Mouse (Mus musculus) hindbrain, embryonic 10.5 days (tissue): Measurements from ENCODE around the gene Cdk2ap2. TPM values are rescaled to one million over a fixed set of nuclear protein-coding genes. Genes with fewer than 3 reads are reported as not detected.
"Not testable (repeated sequence)": the region's sequence is repeated elsewhere in the genome, so short reads cannot be mapped to it uniquely, and the experiment has no call there.

Source experiments
- DNase-seq: peaks from one replicate; pipeline ENCODE4 v3.0.0-alpha.2; 2017; ENCODE audit warnings: low spot score
- H3K27ac ChIP-seq: fragments of 300-500 bp; sonication (generic); 2 replicates; pipeline ENCODE4 v1.5.1; 2016; ENCODE audit warnings: mild to moderate bottlenecking, moderate library complexity
- H3K27me3 ChIP-seq: fragments of 300-500 bp; sonication (generic); 2 replicates; pipeline ENCODE4 v1.6.1; 2016; ENCODE audit warnings: mild to moderate bottlenecking; ENCODE audit not compliant: poor library complexity, insufficient read depth, severe bottlenecking
- H3K36me3 ChIP-seq: fragments of 300-500 bp; sonication (generic); 2 replicates; pipeline ENCODE4 v1.6.1; 2016; ENCODE audit warnings: mild to moderate bottlenecking, moderate library complexity
- H3K4me1 ChIP-seq: fragments of 300-500 bp; sonication (generic); replicated peaks from 2 replicates; pipeline ENCODE4 v1.6.1; 2016; ENCODE audit warnings: mild to moderate bottlenecking
- H3K4me3 ChIP-seq: fragments of 300-500 bp; sonication (generic); 2 replicates; pipeline ENCODE4 v1.5.1; 2016; ENCODE audit warnings: mild to moderate bottlenecking, moderate library complexity
- H3K9me3 ChIP-seq: fragments of 300-500 bp; sonication (generic); 2 replicates; pipeline ENCODE4 v1.6.1; 2016; ENCODE audit warnings: mild to moderate bottlenecking, moderate library complexity
- WGBS: fragments of 180-500 bp; shearing (Covaris S2); methylation state at CpG from one replicate; pipeline ENCODE4 v1.1.7; 2016; 5-methylcytosine and 5-hydroxymethylcytosine counted together
- polyA plus RNA-seq: library from polyadenylated mRNA; unstranded; fragments of >200 nt; fragmentation: Nextera tagmentation; extraction: Ambion mirVana; gene quantifications from 2 replicates; pipeline ENCODE4 v1.2.1, GENCODE M21; 2016

Gene Cdk2ap2
- polyA plus RNA-seq = 90.5 and 93.3 TPM in 2 replicates

GRCm38 (mm10) chr19:4096642-4097440, at the start of gene Cdk2ap2:
Cdk2ap2 (plus strand) TSS chr19:4097182.
- H3K4me1 ChIP-seq = peaks cover 54% of the 10 kb centered on the region
- H3K4me3 ChIP-seq = peak within 1 kb of the TSS; percentile 78
- peak; percentile 100 for DNase-seq
- peaks cover 37% of the 10 kb centered on the region for H3K27me3 ChIP-seq
- H3K27ac ChIP-seq = peak within 1 kb of the TSS; percentile 94
- H3K9me3 ChIP-seq = no peaks in the 10 kb centered on the region
- under 1% methylated on average over 65 of the region's 65 CpGs for WGBS
- no peaks in the 10 kb centered on the region for H3K36me3 ChIP-seq

- DNase-seq = peak; percentile 75
- no peaks in the 10 kb centered on the region for H3K9me3 ChIP-seq
- H3K4me3 ChIP-seq = no peak overlapping the region
- 0 out of 2 replicates have a peak, but pooled peaks cover 2% of the 10 kb centered on the region for H3K4me1 ChIP-seq
- 16% methylated on average over 4 of the region's 4 CpGs for WGBS
- no peaks in the 10 kb centered on the region for H3K27me3 ChIP-seq
- H3K27ac ChIP-seq = no peak overlapping the region
- H3K36me3 ChIP-seq = no peaks in the 10 kb centered on the region
Observed at GRCm38 (mm10) chr19:4047859-4048258, 49.1 kb upstream of the Cdk2ap2 start.

- WGBS = 77% methylated on average over 5 of the region's 5 CpGs
Observed at GRCm38 (mm10) chr19:4049069-4049468, 47.9 kb upstream of the Cdk2ap2 start.

GRCm38 (mm10) chr19:4051016-4051415, 46.0 kb upstream of the Cdk2ap2 start:
- DNase-seq = no peak
- WGBS = 92% methylated on average over 5 of the region's 5 CpGs

More at GRCm38 (mm10) chr19:4049069-4049468, 47.9 kb upstream of the Cdk2ap2 start:
- not testable (repeated sequence) for H3K36me3 ChIP-seq, H3K9me3 ChIP-seq, H3K27ac ChIP-seq, DNase-seq, H3K4me1 ChIP-seq, H3K27me3 ChIP-seq, H3K4me3 ChIP-seq

GRCm38 (mm10) chr19:4051741-4052515, 45.1 kb upstream of the Cdk2ap2 start:
- peak; percentile 58 for DNase-seq
- H3K4me1 ChIP-seq = peaks cover 12% of the 10 kb centered on the region
- 52% methylated on average over 10 of the region's 10 CpGs for WGBS

More at GRCm38 (mm10) chr19:4051016-4051415, 46.0 kb upstream of the Cdk2ap2 start:
- H3K27ac ChIP-seq = no peak overlapping the region
- H3K4me3 ChIP-seq = no peak overlapping the region
- no peaks in the 10 kb centered on the region for H3K36me3 ChIP-seq
- H3K27me3 ChIP-seq = no peaks in the 10 kb centered on the region
- H3K4me1 ChIP-seq = peaks cover 5% of the 10 kb centered on the region; the same call in 1 of the 2 replicates
- H3K9me3 ChIP-seq = no peaks in the 10 kb centered on the region

GRCm38 (mm10) chr19:4052516-4053030, 44.4 kb upstream of the Cdk2ap2 start:
- 87% methylated on average over 5 of the region's 5 CpGs for WGBS
- Histone ChIP-seq H3K27ac (no peak overlapping the region), H3K36me3 (no peaks in the 10 kb centered on the region), H3K4me3 (no peak overlapping the region), H3K9me3 (no peaks in the 10 kb centered on the region), H3K27me3 (no peaks in the 10 kb centered on the region), H3K4me1 (peaks cover 12% of the 10 kb centered on the region)
- no peak for DNase-seq

More at GRCm38 (mm10) chr19:4051741-4052515, 45.1 kb upstream of the Cdk2ap2 start:
- Histone ChIP-seq H3K27ac (no peak overlapping the region), H3K9me3 (no peaks in the 10 kb centered on the region), H3K27me3 (no peaks in the 10 kb centered on the region), H3K36me3 (no peaks in the 10 kb centered on the region), H3K4me3 (no peak overlapping the region)

- Histone ChIP-seq H3K4me1 (peaks cover 12% of the 10 kb centered on the region), H3K27me3 (no peaks in the 10 kb centered on the region), H3K9me3 (no peaks in the 10 kb centered on the region), H3K4me3 (no peak overlapping the region), H3K36me3 (no peaks in the 10 kb centered on the region), H3K27ac (no peak overlapping the region)
- 85% methylated on average over 5 of the region's 5 CpGs for WGBS
- DNase-seq = no peak
Observed at GRCm38 (mm10) chr19:4054613-4055012, 42.4 kb upstream of the Cdk2ap2 start.

GRCm38 (mm10) chr19:4055216-4055946, 41.6 kb upstream of the Cdk2ap2 start:
- no peak overlapping the region for H3K4me3 ChIP-seq
- WGBS = 75% methylated on average over 8 of the region's 8 CpGs
- H3K4me1 ChIP-seq = peaks cover 12% of the 10 kb centered on the region
- no peak for DNase-seq
- no peaks in the 10 kb centered on the region for H3K27me3 ChIP-seq
- H3K9me3 ChIP-seq = no peaks in the 10 kb centered on the region
- no peaks in the 10 kb centered on the region for H3K36me3 ChIP-seq
- H3K27ac ChIP-seq = no peak overlapping the region

- Histone ChIP-seq H3K9me3 (no peaks in the 10 kb centered on the region), H3K27ac (no peak overlapping the region), H3K27me3 (no peaks in the 10 kb centered on the region), H3K4me3 (no peak overlapping the region), H3K36me3 (no peaks in the 10 kb centered on the region), H3K4me1 (peaks cover 12% of the 10 kb centered on the region)
- 69% methylated on average over 15 of the region's 15 CpGs for WGBS
- DNase-seq = no peak
Observed at GRCm38 (mm10) chr19:4055947-4056693, 40.9 kb upstream of the Cdk2ap2 start.

- H3K4me1 ChIP-seq = peaks cover 12% of the 10 kb centered on the region
- DNase-seq = no peak
- no peak overlapping the region for H3K27ac ChIP-seq
- H3K4me3 ChIP-seq = no peak overlapping the region
- WGBS = 41% methylated on average over 4 of the region's 4 CpGs
- no peaks in the 10 kb centered on the region for H3K36me3 ChIP-seq
- no peaks in the 10 kb centered on the region for H3K9me3 ChIP-seq
- no peaks in the 10 kb centered on the region for H3K27me3 ChIP-seq
Observed at GRCm38 (mm10) chr19:4056727-4057126, 40.3 kb upstream of the Cdk2ap2 start.

GRCm38 (mm10) chr19:4057389-4057788, 39.6 kb upstream of the Cdk2ap2 start:
- H3K27ac ChIP-seq = no peak overlapping the region
- DNase-seq = no peak
- no peaks in the 10 kb centered on the region for H3K27me3 ChIP-seq
- H3K4me3 ChIP-seq = no peak overlapping the region
- no peaks in the 10 kb centered on the region for H3K36me3 ChIP-seq
- no peaks in the 10 kb centered on the region for H3K9me3 ChIP-seq
- H3K4me1 ChIP-seq = peaks cover 12% of the 10 kb centered on the region
- WGBS = 87% methylated on average over 13 of the region's 13 CpGs

GRCm38 (mm10) chr19:4057962-4058361, 39.0 kb upstream of the Cdk2ap2 start:
- no peaks in the 10 kb centered on the region for H3K36me3 ChIP-seq
- H3K9me3 ChIP-seq = no peaks in the 10 kb centered on the region
- H3K27me3 ChIP-seq = no peaks in the 10 kb centered on the region
- 93% methylated on average over 7 of the region's 7 CpGs for WGBS
- H3K27ac ChIP-seq = no peak overlapping the region
- H3K4me3 ChIP-seq = no peak overlapping the region
- peaks cover 12% of the 10 kb centered on the region for H3K4me1 ChIP-seq
- no peak for DNase-seq
